Mouse (Mus musculus): ENCODE data around the gene Agbl2.

DNA sequence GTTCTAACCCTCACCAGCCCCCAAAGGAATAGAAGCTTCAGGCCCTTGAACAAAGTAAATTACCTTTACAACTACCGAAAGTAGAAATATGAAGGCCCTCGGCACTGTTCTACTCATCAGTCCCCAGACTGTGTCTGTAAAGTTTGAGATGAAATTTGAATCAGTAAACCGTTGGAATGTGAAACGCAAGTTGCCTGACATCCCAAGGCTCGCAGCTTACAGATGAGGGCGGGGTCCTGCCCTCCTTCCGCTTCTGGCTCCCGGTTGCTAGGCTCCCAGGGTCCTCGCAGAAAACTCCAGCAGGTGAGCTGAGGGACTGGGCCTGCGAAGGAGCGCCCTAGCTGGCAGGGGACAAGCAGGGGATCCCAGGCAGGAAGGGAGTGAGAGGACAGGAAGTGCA lies at the start of gene Agbl2:
- no peak for TF ChIP-seq CTCF (IDR thresholded peaks at IDR 0.05; ENCODE audit: extremely low read depth, insufficient read depth, low read length)
- no peak for TF ChIP-seq POLR2A (IDR thresholded peaks at IDR 0.05; ENCODE audit: extremely low read depth, insufficient read depth, low read length)

All from cortical plate, adult 2 months (tissue).